ENCODE assay signal across 30 mouse cellular contexts in genomic region chr2:63153701-63154100, GRCm38 (mm10). TPM values are rescaled to one million over a fixed set of nuclear protein-coding genes. Genes with fewer than 3 reads are reported as not detected.
DNase-seq lines count a peak whose midpoint lies in the region; ATAC-seq and TF ChIP-seq lines count a peak whose summit lies in the region.
"Had no signal": no experiment of that assay in that cellular context is flagged by ENCODE, and none has a peak within 500 bp of the region (broad histone marks: within the 10 kb centered on the region; RNA-seq: fewer than 3 reads in every experiment).

No protein-coding gene starts in this region.

- DNase-seq in forebrain, postnatal 0 days, result peak; percentile 4
- no peak for DNase-seq in layer of hippocampus, adult 2 months (ENCODE audit: low spot score in 2 of 2)
- no peak for DNase-seq in layer of hippocampus, adult 9-10 months (ENCODE audit: low spot score)
- DNase-seq in brain, adult 2 months (ENCODE audit: low read depth, low spot score), result peak; percentile 37
- DNase-seq in kidney, postnatal 4 days, result no peak
- DNase-seq: adrenal gland, adult 8-10 months; adrenal gland, postnatal 14 days; adrenal gland, postnatal 36 days; B cell, adult 2 months; cerebellum, adult 11 months; cerebellum, adult 18-20 months; cerebellum, adult 8-10 months; cerebellum, adult 9-11 months; cerebellum, postnatal 14 days; cerebellum, postnatal 36 days; embryo, embryonic 11 days had no signal

- no peaks in the 10 kb centered on the region for H3K4me1 ChIP-seq in forebrain, postnatal 0 days (ENCODE audit: insufficient read depth)
- no peaks in the 10 kb centered on the region for H3K4me1 ChIP-seq in forebrain, embryonic 16.5 days (replicated peaks; ENCODE audit: control insufficient read depth, insufficient read depth, low read length)
- H3K4me1 ChIP-seq: embryonic facial prominence, embryonic 13.5 days; embryonic facial prominence, embryonic 15.5 days; forebrain, embryonic 10.5 days; forebrain, embryonic 12.5 days had no signal

- no peak overlapping the region for H3K4me2 ChIP-seq in forebrain, postnatal 0 days (ENCODE audit: low read depth)
- no peak overlapping the region for H3K4me2 ChIP-seq in forebrain, embryonic 16.5 days (ENCODE audit: low read length)
- H3K4me2 ChIP-seq: embryonic facial prominence, embryonic 13.5 days; embryonic facial prominence, embryonic 15.5 days; forebrain, embryonic 12.5 days had no signal

- no peak for TF ChIP-seq CTCF in forebrain, postnatal 0 days (IDR thresholded peaks at IDR 0.05; ENCODE audit: low read depth)
- no peak for TF ChIP-seq CTCF in layer of hippocampus, adult 2 months (conservative IDR thresholded peaks at IDR 0.05)

- no peak overlapping the region for H3K4me3 ChIP-seq in forebrain, postnatal 0 days (ENCODE audit: low read depth, low read length)
- no peak overlapping the region for H3K4me3 ChIP-seq in forebrain, embryonic 16.5 days (replicated peaks; ENCODE audit: low read length)
- no peak overlapping the region for H3K4me3 ChIP-seq in layer of hippocampus, adult 2 months
- H3K4me3 ChIP-seq: embryonic facial prominence, embryonic 13.5 days; embryonic facial prominence, embryonic 15.5 days; erythroblast, embryonic 14.5 days; forebrain, embryonic 10.5 days; forebrain, embryonic 12.5 days had no signal

- H3K36me3 ChIP-seq in forebrain, postnatal 0 days (ENCODE audit: insufficient read depth), result no peaks in the 10 kb centered on the region
- no peaks in the 10 kb centered on the region for H3K36me3 ChIP-seq in forebrain, embryonic 16.5 days (ENCODE audit: control insufficient read depth, insufficient read depth)
- H3K36me3 ChIP-seq: embryonic facial prominence, embryonic 13.5 days; embryonic facial prominence, embryonic 15.5 days; forebrain, embryonic 10.5 days; forebrain, embryonic 12.5 days; G1E had no signal

- no peak overlapping the region for H3K27ac ChIP-seq in forebrain, postnatal 0 days (ENCODE audit: low read depth, low read length)
- no peak overlapping the region for H3K27ac ChIP-seq in forebrain, embryonic 16.5 days (ENCODE audit: low read length)
- peak overlapping the region; percentile 12; the same call in 1 of the 2 replicates for H3K27ac ChIP-seq in layer of hippocampus, adult 2 months
- H3K27ac ChIP-seq: embryonic facial prominence, embryonic 13.5 days; embryonic facial prominence, embryonic 15.5 days; forebrain, embryonic 10.5 days; forebrain, embryonic 12.5 days had no signal

- H3K9me3 ChIP-seq in forebrain, postnatal 0 days (ENCODE audit: low read length), result no peaks in the 10 kb centered on the region
- no peaks in the 10 kb centered on the region for H3K9me3 ChIP-seq in forebrain, embryonic 16.5 days (ENCODE audit: control insufficient read depth, low read length)
- H3K9me3 ChIP-seq: embryonic facial prominence, embryonic 13.5 days; embryonic facial prominence, embryonic 15.5 days; forebrain, embryonic 10.5 days; forebrain, embryonic 12.5 days; G1E had no signal

- H3K9ac ChIP-seq in forebrain, postnatal 0 days, result no peak overlapping the region
- H3K9ac ChIP-seq in forebrain, embryonic 16.5 days (replicated peaks; ENCODE audit: low read depth, low read length), result no peak overlapping the region
- H3K9ac ChIP-seq: embryonic facial prominence, embryonic 13.5 days; embryonic facial prominence, embryonic 15.5 days; forebrain, embryonic 12.5 days had no signal

- no peaks in the 10 kb centered on the region for H3K27me3 ChIP-seq in forebrain, postnatal 0 days (ENCODE audit: insufficient read depth, low read length)
- H3K27me3 ChIP-seq in forebrain, embryonic 16.5 days (replicated peaks; ENCODE audit: control insufficient read depth, insufficient read depth, low read length), result no peaks in the 10 kb centered on the region
- H3K27me3 ChIP-seq: CH12.LX; embryonic facial prominence, embryonic 13.5 days; embryonic facial prominence, embryonic 15.5 days; forebrain, embryonic 12.5 days had no signal

- peak; percentile 32; the same call in 1 of the 2 replicates for ATAC-seq in forebrain, postnatal 0 days
- no peak for ATAC-seq in forebrain, embryonic 16.5 days
- ATAC-seq: activated CD4-positive, CD25-positive, alpha-beta regulatory T cell, adult 4 months; CD4-positive, CD25-positive, alpha-beta regulatory T cell, adult 4 months; forebrain, embryonic 14.5 days; Patski had no signal

RNA-seq across cellular contexts. Expression of gene Kcnh7, which starts 30.4 kb away (rescaled TPM):
- 16.8 and 17.9 TPM in 2 replicates for total RNA-seq in forebrain, postnatal 0 days (2014; rRNA removed)
- 4.5 and 7.3 TPM in 2 replicates for polyA plus RNA-seq in forebrain, postnatal 0 days (2015; fragmentation: Nextera tagmentation; extraction: Ambion mirVana)
- 9.7 and 14.1 TPM in 2 replicates for polyA plus RNA-seq in forebrain, embryonic 16.5 days (2015; fragmentation: Nextera tagmentation; extraction: Ambion mirVana)
- total RNA-seq in layer of hippocampus, adult 2 months (2021), result 10 to 100 TPM; 34.1 to 36.8 TPM
- total RNA-seq: adrenal gland, adult 18-20 months; CH12.LX; common myeloid progenitor, adult 5-6 weeks had no signal
- polyA plus RNA-seq: erythroblast, embryonic 14.5 days; G1E had no signal

Comparison
In these comparisons a context has a peak if more than half of its experiments do, and no peak if none do; other contexts are left out.
1. DNase-seq: peak in forebrain, postnatal 0 days (single experiment) and brain, adult 2 months (single experiment); none in layer of hippocampus, adult 2 months (0 of 2), layer of hippocampus, adult 9-10 months (single experiment) and kidney, postnatal 4 days (0 of 2).